Mouse (Mus musculus) heart, embryonic 16.5 days (tissue): ENCODE data around the gene Rpl26. TPM values are rescaled to one million over a fixed set of nuclear protein-coding genes. Genes with fewer than 3 reads are reported as not detected.

Source experiments
- ATAC-seq: fragments of 200-750 bp; cut with Nextera tagmentation; replicated peaks from 2 replicates; pipeline ENCODE4 v1.8.0; 2017; ENCODE audit warnings: moderate number of reproducible peaks; ENCODE audit not compliant: insufficient read depth, low FRiP score; ENCODE audit errors: extremely low read depth
- H3K27ac ChIP-seq: fragments of 300-500 bp; sonication (generic); 2 replicates; pipeline ENCODE4 v1.5.1; 2014; ENCODE audit warnings: mild to moderate bottlenecking, low read length, control low read depth, moderate library complexity
- H3K27me3 ChIP-seq: fragments of 300-500 bp; sonication (generic); 2 replicates; pipeline ENCODE4 v1.6.1; 2014; ENCODE audit warnings: low read length, mixed read lengths; ENCODE audit not compliant: control insufficient read depth, insufficient read depth
- H3K36me3 ChIP-seq: fragments of 300-500 bp; sonication (generic); 2 replicates; pipeline ENCODE4 v1.6.1; 2014; ENCODE audit not compliant: control insufficient read depth, insufficient read depth
- H3K4me1 ChIP-seq: fragments of 300-500 bp; sonication (generic); 2 replicates; pipeline ENCODE4 v1.6.1; 2014; ENCODE audit warnings: low read length, mixed read lengths; ENCODE audit not compliant: control insufficient read depth, insufficient read depth
- H3K4me2 ChIP-seq: fragments of 300-500 bp; sonication (generic); 2 replicates; pipeline ENCODE4 v1.6.1; 2014; ENCODE audit warnings: low read depth, mild to moderate bottlenecking, control low read depth, low read length
- H3K4me3 ChIP-seq: fragments of 300-500 bp; sonication (generic); 2 replicates; pipeline ENCODE4 v1.5.1; 2014; ENCODE audit warnings: mild to moderate bottlenecking, control low read depth, low read length
- H3K9ac ChIP-seq: fragments of 300-500 bp; sonication (generic); 2 replicates; pipeline ENCODE4 v1.6.1; 2014; ENCODE audit warnings: low read length, control low read depth
- H3K9me3 ChIP-seq: fragments of 300-500 bp; sonication (generic); replicated peaks from 2 replicates; pipeline ENCODE4 v1.6.1; 2016; ENCODE audit warnings: low read length; ENCODE audit not compliant: control insufficient read depth
- WGBS: fragments of 180-500 bp; shearing (Covaris S2); extraction: QIAGEN DNeasy Blood & Tissue Kit; methylation state at CpG from one replicate; pipeline ENCODE4 v1.1.7; 2014; 5-methylcytosine and 5-hydroxymethylcytosine counted together
- polyA plus RNA-seq: library from polyadenylated mRNA; unstranded; fragments of >200 nt; fragmentation: Nextera tagmentation; extraction: Ambion mirVana; gene quantifications from 2 replicates; pipeline ENCODE4 v1.2.1, GENCODE M21; 2015

Rpl26 gene
- polyA plus RNA-seq, 1 experiment from 2014 or later, result 551 TPM

DNA sequence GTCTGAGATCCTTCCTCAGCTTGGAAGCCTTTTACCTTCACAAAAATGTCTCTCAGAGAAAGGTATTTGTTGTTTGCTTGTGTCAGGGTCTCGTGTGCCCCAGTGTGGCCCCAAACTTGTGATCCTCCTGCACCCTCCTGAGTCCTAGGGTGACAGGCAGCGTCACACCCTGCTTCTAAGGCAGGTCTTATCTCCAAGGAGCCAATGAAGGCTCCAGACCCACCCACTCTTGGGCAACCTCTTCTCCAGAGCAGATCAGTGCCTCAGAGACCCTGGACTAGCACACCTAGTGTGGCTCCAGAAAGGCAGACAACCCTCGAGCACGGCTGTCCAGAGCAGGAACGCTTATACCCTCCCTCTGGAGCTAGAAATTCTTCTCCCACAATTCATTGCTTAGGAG, 17.0 kb upstream of the Rpl26 start:
- Histone ChIP-seq H3K4me2 (no peak overlapping the region), H3K36me3 (no peaks in the 10 kb centered on the region), H3K27me3 (no peaks in the 10 kb centered on the region), H3K9ac (no peak overlapping the region), H3K4me3 (no peak overlapping the region), H3K9me3 (no peaks in the 10 kb centered on the region), H3K27ac (no peak overlapping the region), H3K4me1 (no peaks in the 10 kb centered on the region)
- ATAC-seq, result no peak
- WGBS, result 63% methylated on average over 5 of the region's 5 CpGs

DNA sequence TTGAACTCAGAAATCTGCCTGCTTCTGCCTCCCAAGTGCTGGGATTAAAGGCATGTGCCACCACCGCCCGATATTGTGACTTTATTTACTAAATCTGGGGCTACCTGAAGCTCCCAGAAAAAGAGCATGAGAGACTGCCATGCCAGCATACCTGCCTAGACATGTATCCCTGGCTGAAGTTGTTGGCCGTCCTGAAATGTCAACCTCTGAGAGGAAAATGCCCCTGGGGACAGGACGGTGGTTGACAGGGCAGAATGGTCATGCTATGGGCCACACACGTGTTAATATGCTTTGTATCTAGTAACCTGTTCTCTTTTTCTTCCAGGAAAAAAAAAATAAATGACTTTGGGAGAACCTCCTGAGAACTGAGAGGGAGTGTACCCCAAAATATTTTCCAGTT, 15.3 kb upstream of the Rpl26 start:
- Histone ChIP-seq H3K9me3 (no peaks in the 10 kb centered on the region), H3K27me3 (no peaks in the 10 kb centered on the region), H3K9ac (no peak overlapping the region), H3K4me1 (no peaks in the 10 kb centered on the region), H3K4me3 (no peak overlapping the region), H3K27ac (no peak overlapping the region), H3K4me2 (no peak overlapping the region), H3K36me3 (no peaks in the 10 kb centered on the region)
- 73% methylated on average over 5 of the region's 5 CpGs for WGBS
- no peak for ATAC-seq

DNA sequence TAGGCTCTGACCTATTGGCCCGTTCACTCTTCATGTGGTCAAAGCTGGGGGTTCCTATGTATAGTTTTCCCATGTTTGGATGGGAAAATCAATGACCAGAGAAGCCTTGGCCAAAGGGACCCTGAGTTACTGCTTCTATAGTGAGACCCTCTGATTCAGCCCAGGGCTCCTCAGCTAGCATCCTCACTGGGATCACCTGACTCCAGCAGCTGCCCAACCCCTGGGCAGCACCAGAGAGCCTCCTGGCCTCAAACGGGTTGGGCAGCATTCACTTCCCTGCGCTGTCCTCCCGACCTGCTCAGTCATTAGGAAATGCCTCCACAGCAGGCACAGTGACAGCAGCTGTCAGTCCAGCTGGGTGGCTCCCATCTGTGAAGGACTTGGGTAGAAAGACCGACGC, 13.1 kb upstream of the Rpl26 start, which contains the start of gene Rnf222:
Gene Rnf222 (plus strand): TSS at position 301 of the 400 bp plus-strand sequence.
- Histone ChIP-seq H3K27me3 (no peaks in the 10 kb centered on the region), H3K4me3 (no peak within 1 kb of the TSS), H3K9ac (no peak within 1 kb of the TSS), H3K4me1 (no peaks in the 10 kb centered on the region), H3K36me3 (no peaks in the 10 kb centered on the region), H3K27ac (no peak within 1 kb of the TSS), H3K4me2 (no peak within 1 kb of the TSS), H3K9me3 (no peaks in the 10 kb centered on the region)
- ATAC-seq, result no peak
- 28% methylated on average over 6 of the region's 6 CpGs for WGBS

DNA sequence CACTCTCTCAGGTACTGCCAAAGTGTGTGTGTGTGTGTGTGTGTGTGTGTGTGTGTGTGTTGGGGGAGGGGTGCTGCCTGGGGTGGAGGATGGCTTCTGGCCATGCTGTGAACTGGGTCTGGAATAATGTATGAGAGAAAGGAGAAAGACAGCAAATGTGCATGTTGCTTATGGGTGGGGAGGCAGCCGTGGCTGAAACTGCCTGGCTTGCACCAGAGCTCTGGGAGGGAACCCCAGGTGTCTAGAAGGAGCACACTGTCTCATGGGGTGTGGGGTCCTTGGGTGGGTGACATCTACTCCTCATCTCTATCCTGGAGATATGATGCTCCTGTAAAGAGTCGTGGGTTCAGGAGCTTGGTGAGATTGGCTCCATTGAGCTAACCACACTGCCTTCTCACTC, 12.7 kb upstream of the Rpl26 start:
- H3K4me3 ChIP-seq, result no peak overlapping the region
- H3K4me2 ChIP-seq, result no peak overlapping the region
- no peak overlapping the region for H3K9ac ChIP-seq
- no peak for ATAC-seq
- H3K9me3 ChIP-seq, result no peaks in the 10 kb centered on the region
- H3K27me3 ChIP-seq, result no peaks in the 10 kb centered on the region
- WGBS, result 65% methylated on average over 2 of the region's 2 CpGs
- no peaks in the 10 kb centered on the region for H3K4me1 ChIP-seq
- H3K36me3 ChIP-seq, result no peaks in the 10 kb centered on the region
- no peak overlapping the region for H3K27ac ChIP-seq

DNA sequence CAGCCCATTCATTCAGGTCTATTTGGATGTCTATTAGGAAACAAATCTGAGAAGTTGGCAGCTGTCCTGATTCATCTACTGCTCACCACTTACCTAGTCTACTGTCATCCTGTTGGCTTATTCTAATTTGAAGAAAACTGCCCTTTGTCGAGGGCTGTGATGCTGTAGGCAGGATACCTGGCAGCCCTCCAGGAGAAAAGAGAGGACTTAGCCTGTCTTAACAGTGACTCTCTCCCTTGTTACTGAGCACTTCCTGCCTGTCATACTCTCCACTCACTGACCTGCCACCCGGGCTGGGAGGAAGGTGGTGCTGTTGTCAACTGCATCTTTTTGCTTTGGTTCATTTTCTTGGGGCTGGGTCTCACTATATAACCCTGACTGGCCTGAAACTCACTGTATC, 10.8 kb upstream of the Rpl26 start:
- Histone ChIP-seq H3K36me3 (no peaks in the 10 kb centered on the region), H3K27me3 (no peaks in the 10 kb centered on the region), H3K9ac (no peak overlapping the region), H3K4me3 (no peak overlapping the region), H3K4me2 (no peak overlapping the region), H3K27ac (no peak overlapping the region), H3K4me1 (peaks cover 3% of the 10 kb centered on the region; the same call in 1 of the 2 replicates), H3K9me3 (no peaks in the 10 kb centered on the region)
- 24% methylated on average over 2 of the region's 2 CpGs for WGBS
- no peak for ATAC-seq

DNA sequence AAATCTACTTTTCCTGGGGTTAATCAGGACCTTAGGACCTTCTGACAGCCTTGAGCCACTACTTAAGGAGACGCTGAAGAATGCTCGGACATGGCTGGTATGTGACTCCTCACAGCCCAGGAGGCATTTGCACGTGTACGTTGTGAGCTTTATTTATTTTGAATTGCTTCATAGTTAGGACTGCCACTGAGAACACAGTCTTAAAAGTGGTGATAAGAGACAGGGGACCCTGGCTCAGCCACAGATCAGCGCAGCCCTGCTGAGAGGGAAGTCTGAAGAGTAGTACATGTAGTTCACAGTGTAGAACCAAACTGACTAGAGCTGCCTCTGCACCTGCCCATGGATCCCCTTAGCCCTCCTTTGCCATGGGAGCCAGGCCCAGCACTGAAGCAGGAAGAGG, 9.6 kb upstream of the Rpl26 start:
- H3K36me3 ChIP-seq, result no peaks in the 10 kb centered on the region
- H3K4me3 ChIP-seq, result no peak overlapping the region
- WGBS, result 56% methylated on average over 5 of the region's 5 CpGs
- H3K27me3 ChIP-seq, result no peaks in the 10 kb centered on the region
- H3K9me3 ChIP-seq, result no peaks in the 10 kb centered on the region
- no peak overlapping the region for H3K4me2 ChIP-seq
- ATAC-seq, result no peak
- peaks cover 3% of the 10 kb centered on the region; the same call in 1 of the 2 replicates for H3K4me1 ChIP-seq
- no peak overlapping the region for H3K27ac ChIP-seq
- no peak overlapping the region for H3K9ac ChIP-seq

DNA sequence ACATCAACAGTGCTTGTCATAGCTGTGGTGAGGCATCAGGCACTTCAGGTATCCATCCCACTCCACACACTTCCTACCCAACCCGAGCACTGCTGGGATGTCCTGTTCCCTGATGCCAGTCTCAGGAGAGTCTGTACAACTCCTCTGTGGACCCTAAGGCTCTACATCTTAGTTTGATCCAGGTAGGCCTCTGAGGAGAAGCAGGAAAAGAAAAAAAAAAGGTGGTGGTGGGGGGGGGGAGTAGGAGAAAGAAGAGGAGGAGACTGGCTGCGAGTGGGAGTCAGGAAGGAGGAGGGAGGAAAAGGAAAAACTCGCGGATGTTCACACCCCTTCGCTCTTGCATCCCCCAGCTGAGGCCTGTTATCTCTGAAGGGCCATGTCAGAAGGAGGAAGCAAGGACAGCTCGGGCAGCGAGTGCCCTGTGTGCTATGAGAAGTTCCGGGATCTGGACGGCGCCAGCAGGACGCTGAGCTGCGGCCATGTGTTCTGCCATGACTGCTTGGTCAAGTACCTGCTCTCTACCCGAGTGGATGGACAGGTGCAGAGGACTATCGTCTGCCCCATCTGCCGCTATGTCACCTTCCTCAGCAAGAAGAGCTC, 9.1 kb upstream of the Rpl26 start:
- Histone ChIP-seq H3K27me3 (no peaks in the 10 kb centered on the region), H3K36me3 (no peaks in the 10 kb centered on the region), H3K27ac (0 out of 2 replicates have a peak overlapping the region, but pooled peaks have one; percentile 36), H3K9me3 (no peaks in the 10 kb centered on the region), H3K4me1 (peaks cover 3% of the 10 kb centered on the region; the same call in 1 of the 2 replicates), H3K4me2 (0 out of 2 replicates have a peak overlapping the region, but pooled peaks have one; percentile 10), H3K9ac (no peak overlapping the region), H3K4me3 (no peak overlapping the region)
- ATAC-seq, result no peak
- 38% methylated on average over 15 of the region's 15 CpGs for WGBS

DNA sequence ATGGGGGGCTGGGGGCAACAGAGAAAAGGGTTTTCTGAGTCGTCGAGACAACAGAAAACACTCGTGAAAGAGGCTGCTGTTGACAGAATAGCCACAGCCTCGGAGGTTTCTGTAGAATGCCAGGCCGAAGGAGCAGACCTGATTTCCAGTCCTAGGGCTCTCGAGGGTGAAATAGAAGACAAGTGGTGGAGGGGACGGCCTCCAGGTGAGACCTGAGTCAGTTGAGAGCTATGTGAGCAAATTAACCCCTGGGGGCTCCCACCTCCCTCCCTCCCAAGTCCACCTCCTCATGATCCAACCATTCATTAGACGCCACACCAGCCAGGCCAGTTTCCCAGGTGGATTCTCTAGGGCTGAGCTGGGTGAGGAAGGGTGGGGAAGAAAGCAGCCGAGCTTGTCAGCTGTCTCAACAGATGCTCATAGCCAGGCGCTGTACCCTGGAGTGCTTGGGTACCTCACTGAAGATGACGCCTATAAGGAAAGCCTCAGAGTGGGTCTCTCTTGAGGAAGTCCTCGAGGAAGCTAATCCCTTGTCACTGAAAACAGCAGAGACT, 7.4 kb upstream of the Rpl26 start:
- no peaks in the 10 kb centered on the region for H3K9me3 ChIP-seq
- H3K4me3 ChIP-seq, result no peak overlapping the region
- no peak overlapping the region for H3K27ac ChIP-seq
- no peaks in the 10 kb centered on the region for H3K36me3 ChIP-seq
- 63% methylated on average over 12 of the region's 12 CpGs for WGBS
- no peak overlapping the region for H3K4me2 ChIP-seq
- ATAC-seq, result no peak
- H3K27me3 ChIP-seq, result no peaks in the 10 kb centered on the region
- no peak overlapping the region for H3K9ac ChIP-seq
- H3K4me1 ChIP-seq, result peaks cover 3% of the 10 kb centered on the region; the same call in 1 of the 2 replicates

DNA sequence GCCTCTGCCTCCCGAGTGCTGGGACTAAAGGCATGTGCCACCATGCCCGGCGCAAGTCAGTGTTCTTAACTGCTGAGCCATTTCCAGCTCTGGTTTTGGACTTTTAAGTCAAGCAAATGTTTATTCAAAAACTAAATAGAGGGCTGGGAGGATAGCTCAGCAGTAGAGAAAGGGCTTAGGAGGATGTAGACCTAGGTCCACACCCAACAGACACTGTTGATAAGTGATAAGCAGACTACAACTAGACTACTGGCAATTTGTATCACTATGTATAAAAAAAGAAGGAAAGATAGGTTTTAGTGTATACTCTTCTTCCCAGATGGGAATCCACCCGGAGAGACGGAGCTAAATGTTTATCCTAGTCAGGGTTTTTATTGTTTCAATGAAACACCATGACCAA, 5.1 kb upstream of the Rpl26 start:
- Histone ChIP-seq H3K9ac (no peak overlapping the region), H3K27me3 (peaks cover 3% of the 10 kb centered on the region; the same call in 1 of the 2 replicates), H3K9me3 (no peaks in the 10 kb centered on the region), H3K27ac (no peak overlapping the region), H3K36me3 (no peaks in the 10 kb centered on the region), H3K4me2 (no peak overlapping the region), H3K4me1 (peaks cover 5% of the 10 kb centered on the region), H3K4me3 (no peak overlapping the region)
- ATAC-seq, result no peak
- 91% methylated on average over 5 of the region's 5 CpGs for WGBS
